Mouse (Mus musculus): ENCODE data around the gene Slc25a23. TPM values are rescaled to one million over a fixed set of nuclear protein-coding genes. Genes with fewer than 3 reads are reported as not detected.

Slc25a23 gene
- polyA plus RNA-seq (2012; rRNA removed; ENCODE audit: low replicate concordance) = 70.0 and 84.7 TPM in 2 replicates

GRCm38 (mm10) chr17:57059486-57059977 is at the start of gene Slc25a23:
TSS of gene Slc25a23 (minus strand) at chr17:57059863.

GRCm38 (mm10) chr17:57105181-57106034 is 45.7 kb upstream of the Slc25a23 start, which contains the start of gene Tnfsf9:
TSS of gene Tnfsf9 (plus strand) at chr17:57105325.

GRCm38 (mm10) chr17:57087049-57087832 is 27.6 kb upstream of the Slc25a23 start, which contains the start of gene Tubb4a:
TSS of gene Tubb4a (minus strand) at chr17:57087782.

GRCm38 (mm10) chr17:57078336-57078735 is 18.7 kb upstream of the Slc25a23 start, which contains the start of gene Dennd1c:
TSS of gene Dennd1c (minus strand) at chr17:57078514.

GRCm38 (mm10) chr17:57058891-57059485 is 675 bp downstream of the Slc25a23 start, which contains the start of gene Crb3:
TSS of gene Crb3 (plus strand) at chr17:57059105.

GRCm38 (mm10) chr17:57041554-57041953 is 18.1 kb downstream of the Slc25a23 start, which contains the start of gene Slc25a41:
TSS of gene Slc25a41 (minus strand) at chr17:57041654.

GRCm38 (mm10) chr17:57030931-57031660 is 28.6 kb downstream of the Slc25a23 start, which contains the start of gene Khsrp:
TSS of gene Khsrp (minus strand) at chr17:57031522.

GRCm38 (mm10) chr17:57011236-57012141 is 48.2 kb downstream of the Slc25a23 start, which contains the start of the genes Gtf2f1 and Gm17949:
TSS of gene Gtf2f1 (minus strand) at chr17:57011288.
TSS of gene Gm17949 (plus strand) at chr17:57011469.

GRCm38 (mm10) chr17:56999968-57000609 is 59.6 kb downstream of the Slc25a23 start, which contains the start of gene Pspn:
TSS of gene Pspn (minus strand) at chr17:57000018.

GRCm38 (mm10) chr17:56997029-56997667 is 62.5 kb downstream of the Slc25a23 start, which contains the start of gene Alkbh7:
TSS of gene Alkbh7 (plus strand) at chr17:56997339.

Other genes with a start within 250 kb of the Slc25a23 start
- gene Rfx2, start 228.8 kb downstream of the Slc25a23 start, polyA plus RNA-seq (2012; rRNA removed; ENCODE audit: low replicate concordance) = 17.1 and 19.0 TPM in 2 replicates
- gene Acsbg2, start 185.4 kb downstream of the Slc25a23 start, polyA plus RNA-seq (2012; rRNA removed; ENCODE audit: low replicate concordance) = not detected in 2 replicates
- gene 1700061G19Rik, start 184.4 kb downstream of the Slc25a23 start, polyA plus RNA-seq (2012; rRNA removed; ENCODE audit: low replicate concordance) = 0.05 and 0.06 TPM in 2 replicates
- 47.6 and 68.7 TPM in 2 replicates for gene Mllt1, start 124.4 kb downstream of the Slc25a23 start, polyA plus RNA-seq (2012; rRNA removed; ENCODE audit: low replicate concordance)
- gene Acer1, start 77.7 kb downstream of the Slc25a23 start, polyA plus RNA-seq (2012; rRNA removed; ENCODE audit: low replicate concordance) = 3.9 TPM in 1 of 2 replicates, not detected in the other
- 160 and 224 TPM in 2 replicates for gene Clpp, start 69.6 kb downstream of the Slc25a23 start, polyA plus RNA-seq (2012; rRNA removed; ENCODE audit: low replicate concordance)
- gene Alkbh7, start 62.5 kb downstream of the Slc25a23 start, polyA plus RNA-seq (2012; rRNA removed; ENCODE audit: low replicate concordance) = 32.5 and 38.7 TPM in 2 replicates
- not detected in 2 replicates for gene Pspn, start 59.8 kb downstream of the Slc25a23 start, polyA plus RNA-seq (2012; rRNA removed; ENCODE audit: low replicate concordance)
- 18.7 and 24.6 TPM in 2 replicates for gene Gtf2f1, start 48.6 kb downstream of the Slc25a23 start, polyA plus RNA-seq (2012; rRNA removed; ENCODE audit: low replicate concordance)
- gene Gm17949, start 48.4 kb downstream of the Slc25a23 start, polyA plus RNA-seq (2012; rRNA removed; ENCODE audit: low replicate concordance) = 0.14 TPM in 1 of 2 replicates, not detected in the other
- 72.3 and 123 TPM in 2 replicates for gene Khsrp, start 28.3 kb downstream of the Slc25a23 start, polyA plus RNA-seq (2012; rRNA removed; ENCODE audit: low replicate concordance)
- not detected in 2 replicates for gene Slc25a41, start 18.2 kb downstream of the Slc25a23 start, polyA plus RNA-seq (2012; rRNA removed; ENCODE audit: low replicate concordance)
- gene Crb3, start 758 bp downstream of the Slc25a23 start, polyA plus RNA-seq (2012; rRNA removed; ENCODE audit: low replicate concordance) = 12.6 and 23.7 TPM in 2 replicates
- gene Dennd1c, start 18.7 kb upstream of the Slc25a23 start, polyA plus RNA-seq (2012; rRNA removed; ENCODE audit: low replicate concordance) = 46.4 and 60.9 TPM in 2 replicates
- 8.4 and 9.2 TPM in 2 replicates for gene Tubb4a, start 27.9 kb upstream of the Slc25a23 start, polyA plus RNA-seq (2012; rRNA removed; ENCODE audit: low replicate concordance)
- gene Tnfsf9, start 45.5 kb upstream of the Slc25a23 start, polyA plus RNA-seq (2012; rRNA removed; ENCODE audit: low replicate concordance) = 5.3 and 8.6 TPM in 2 replicates
- 1.4 and 1.6 TPM in 2 replicates for gene Cd70, start 89.9 kb upstream of the Slc25a23 start, polyA plus RNA-seq (2012; rRNA removed; ENCODE audit: low replicate concordance)
- gene Tnfsf14, start 134.3 kb upstream of the Slc25a23 start, polyA plus RNA-seq (2012; rRNA removed; ENCODE audit: low replicate concordance) = 1.5 and 4.2 TPM in 2 replicates
- gene C3, start 168.3 kb upstream of the Slc25a23 start, polyA plus RNA-seq (2012; rRNA removed; ENCODE audit: low replicate concordance) = 509 and 780 TPM in 2 replicates
- gene Gpr108, start 188.6 kb upstream of the Slc25a23 start, polyA plus RNA-seq (2012; rRNA removed; ENCODE audit: low replicate concordance) = 63.1 and 78.3 TPM in 2 replicates
- 34.1 and 48.1 TPM in 2 replicates for gene Trip10, start 189.6 kb upstream of the Slc25a23 start, polyA plus RNA-seq (2012; rRNA removed; ENCODE audit: low replicate concordance)
- gene Vav1, start 219.2 kb upstream of the Slc25a23 start, polyA plus RNA-seq (2012; rRNA removed; ENCODE audit: low replicate concordance) = 17.3 and 21.8 TPM in 2 replicates

Measured in mammary gland, adult 2 months (tissue).